Mouse (Mus musculus) ES-CJ7 (cell line): ENCODE measurements at regions not wholly inside any gene's neighbourhood (a gene's known extent, or its start where the extent isn't known, plus 50 kb on each side); places are given as distances from the start of the nearest gene placed in this dataset.

Experiments
- DNase-seq: peaks from one replicate; pipeline ENCODE4 v3.0.0; 2011; ENCODE audit warnings: low read depth, low spot score

DNA sequence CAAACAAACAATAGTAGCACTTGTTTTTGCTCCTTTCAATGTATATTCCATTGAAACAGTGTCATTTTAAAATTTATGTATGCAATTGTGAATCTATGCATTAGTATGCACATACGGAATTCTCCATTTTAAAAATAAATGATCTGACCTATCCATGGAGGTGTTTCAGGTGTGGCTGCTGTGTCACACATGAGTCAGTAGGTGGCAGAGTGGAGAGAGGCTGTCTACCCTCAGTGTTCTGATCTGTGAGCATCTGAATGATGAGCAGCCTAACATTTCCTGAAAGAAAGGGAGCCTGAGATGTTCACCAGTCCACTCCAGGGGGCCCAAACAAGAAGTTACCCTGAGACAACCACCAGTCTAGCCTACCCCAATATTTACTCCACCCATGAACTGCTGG is 75.6 kb upstream of the 1700006A11Rik start:
- DNase-seq: peak; percentile 21

DNA sequence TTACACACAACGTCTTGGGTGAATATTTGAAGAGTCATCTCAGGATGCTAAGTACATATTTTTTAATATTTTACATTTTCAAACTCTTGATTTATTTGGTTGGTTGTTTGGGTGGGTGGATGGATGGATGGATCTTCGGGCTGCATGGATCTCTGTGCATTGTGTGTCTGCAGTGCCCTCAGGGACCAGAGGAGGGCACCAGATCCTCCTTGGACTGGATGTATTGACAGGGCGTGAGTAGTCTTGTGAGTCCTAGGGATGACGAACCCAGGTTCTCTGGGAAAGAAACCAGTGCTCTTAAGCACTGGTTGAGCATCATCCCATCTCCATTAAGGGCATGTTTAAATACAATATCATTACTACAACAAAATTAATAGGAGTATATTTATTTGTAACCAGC is 70.2 kb upstream of the 1700006A11Rik start:
- peak; percentile 54 for DNase-seq
